Mouse (Mus musculus): ENCODE data around the gene Syt14.

The Syt14 gene

GRCm38 (mm10) chr1:192987203-192987602 is 48.4 kb downstream of the Syt14 start:
- no peak for DNase-seq (ENCODE audit: low spot score)

- DNase-seq (ENCODE audit: low spot score): no peak
Measured at GRCm38 (mm10) chr1:192986481-192986880, 49.1 kb downstream of the Syt14 start.

DNA sequence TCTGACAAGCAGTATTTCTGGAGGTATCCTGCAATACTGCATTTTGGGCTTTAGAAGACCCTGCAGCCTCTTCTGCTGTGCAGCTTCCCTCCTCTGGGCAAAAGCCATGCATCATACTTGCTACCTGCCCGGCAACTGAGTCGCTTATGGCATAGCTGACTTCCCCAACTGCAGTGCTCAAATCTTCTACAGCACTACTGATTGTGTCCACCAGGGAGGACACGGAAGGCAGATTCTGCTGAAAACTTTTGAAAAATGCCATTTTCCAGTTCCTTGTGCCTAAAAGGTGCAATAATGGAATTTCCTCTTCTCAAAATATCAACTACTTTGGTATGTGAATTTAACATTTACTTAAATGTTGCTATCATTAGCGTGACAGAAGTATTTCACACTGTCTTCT is 51.2 kb downstream of the Syt14 start:
- DNase-seq (ENCODE audit: low spot score): no peak

- DNase-seq (ENCODE audit: low spot score): no peak
Measured at GRCm38 (mm10) chr1:192981658-192982057, 53.9 kb downstream of the Syt14 start.

DNA sequence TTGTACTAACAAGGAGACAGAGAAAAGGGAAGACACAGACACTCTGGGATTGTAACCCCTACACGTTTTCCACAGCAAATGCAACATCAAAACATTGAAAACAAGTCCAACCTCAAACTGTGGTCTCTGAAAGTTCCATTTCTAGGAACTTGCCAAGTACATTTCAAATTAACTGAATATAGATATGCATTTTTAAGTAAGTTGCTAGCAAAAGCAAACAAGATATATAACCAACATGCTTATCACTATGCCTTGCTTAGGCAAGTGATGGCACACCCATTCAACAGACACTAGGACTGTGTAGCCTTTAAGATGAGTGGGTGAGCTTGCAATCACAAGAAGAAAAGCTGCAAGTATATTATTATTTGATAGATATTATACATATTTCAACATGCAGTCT is 54.5 kb downstream of the Syt14 start:
- no peak for DNase-seq (ENCODE audit: low spot score)

- no peak for DNase-seq (ENCODE audit: low spot score)
Measured at GRCm38 (mm10) chr1:192962323-192962722, 73.3 kb downstream of the Syt14 start.

- DNase-seq (ENCODE audit: low spot score): peak; percentile 10
Measured at GRCm38 (mm10) chr1:192947839-192948173, 87.8 kb downstream of the Syt14 start.

- DNase-seq (ENCODE audit: low spot score): no peak
Measured at GRCm38 (mm10) chr1:192947170-192947838, 88.3 kb downstream of the Syt14 start.

GRCm38 (mm10) chr1:192939033-192939432 is 96.5 kb downstream of the Syt14 start:
- DNase-seq (ENCODE audit: low spot score): no peak

GRCm38 (mm10) chr1:192937956-192938355 is 97.6 kb downstream of the Syt14 start:
- DNase-seq (ENCODE audit: low spot score): no peak

- no peak for DNase-seq (ENCODE audit: low spot score)
Measured at GRCm38 (mm10) chr1:192931797-192932196, 103.8 kb downstream of the Syt14 start.

DNA sequence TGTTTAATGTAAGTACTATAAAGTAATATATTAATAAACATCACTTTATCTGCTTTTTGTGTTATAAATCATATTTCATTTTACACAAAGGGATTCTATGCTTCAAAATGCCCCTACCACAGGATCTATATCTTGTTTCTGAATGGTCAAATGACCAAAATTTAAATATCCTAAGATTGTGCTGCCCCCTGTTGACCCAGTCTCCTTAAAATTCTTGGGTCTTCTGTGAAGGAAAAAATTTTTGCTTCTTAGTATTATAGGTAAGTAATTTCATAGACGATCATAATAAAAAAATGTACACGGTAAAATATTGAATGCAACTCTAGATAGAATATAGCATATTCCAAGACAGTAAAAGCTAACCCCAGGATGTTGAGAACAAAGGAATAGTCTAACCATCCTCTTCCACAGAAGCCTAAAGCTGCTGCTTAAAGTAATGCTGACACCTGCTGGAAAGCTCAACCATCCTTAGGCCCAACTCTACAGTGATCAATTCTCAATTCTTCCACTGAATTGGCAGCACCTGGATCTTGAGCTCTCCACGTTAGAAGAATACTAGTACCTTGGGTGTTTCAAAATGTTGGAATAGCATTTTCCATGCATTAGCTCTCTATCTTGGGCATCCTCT is 123.4 kb downstream of the Syt14 start:
- DNase-seq (ENCODE audit: low spot score): peak; percentile 52

- no peak for DNase-seq (ENCODE audit: low spot score)
Measured at GRCm38 (mm10) chr1:192901516-192901915, 134.1 kb downstream of the Syt14 start.

- DNase-seq (ENCODE audit: low spot score): no peak
Measured at GRCm38 (mm10) chr1:192900913-192901312, 134.7 kb downstream of the Syt14 start.

GRCm38 (mm10) chr1:192898742-192899141 is 136.8 kb downstream of the Syt14 start:
- no peak for DNase-seq (ENCODE audit: low spot score)

DNA sequence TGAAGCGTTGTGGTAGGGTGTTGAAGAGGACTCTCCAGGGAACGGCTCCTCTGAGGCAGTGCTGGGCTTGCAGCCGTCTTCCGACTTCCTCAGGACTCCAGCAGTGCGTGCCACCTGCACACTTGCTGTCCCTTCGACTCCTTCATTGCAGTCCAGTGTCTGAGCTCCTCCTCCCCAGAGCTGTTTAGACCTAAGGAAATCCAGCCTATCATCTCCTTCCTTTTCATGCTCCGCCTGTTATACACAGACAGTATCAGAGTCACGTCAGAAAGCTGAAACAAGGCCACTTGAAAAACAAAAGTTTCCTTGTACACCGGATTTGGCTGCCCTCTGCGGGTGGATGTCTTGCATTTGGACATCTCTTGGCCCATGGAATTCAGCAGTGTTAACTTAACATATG is 138.4 kb downstream of the Syt14 start:
- no peak for DNase-seq (ENCODE audit: low spot score)

DNA sequence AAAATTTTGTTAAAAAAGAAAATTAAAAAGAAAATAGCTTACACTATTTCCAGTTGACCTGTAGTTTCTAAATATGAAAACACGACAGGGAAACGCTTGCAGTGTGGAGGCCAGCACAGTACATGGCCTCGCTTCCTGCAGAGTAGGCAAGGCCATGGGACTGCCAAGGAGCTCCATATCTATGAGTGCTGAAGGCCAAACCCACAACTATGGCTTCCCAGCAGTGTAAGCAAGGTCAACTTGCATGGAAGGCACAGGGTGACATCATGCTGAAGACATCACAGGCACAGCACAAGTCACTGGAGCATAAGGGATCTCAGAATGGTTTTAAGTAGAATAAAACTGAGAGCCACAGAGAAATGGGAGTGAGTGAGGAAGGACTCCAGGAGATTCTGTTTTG is 139.5 kb downstream of the Syt14 start:
- DNase-seq (ENCODE audit: low spot score): no peak

- no peak for DNase-seq (ENCODE audit: low spot score)
Measured at GRCm38 (mm10) chr1:192890716-192891115, 144.9 kb downstream of the Syt14 start.

GRCm38 (mm10) chr1:192882617-192883295 is 152.8 kb downstream of the Syt14 start:
- DNase-seq (ENCODE audit: low spot score): no peak

DNA sequence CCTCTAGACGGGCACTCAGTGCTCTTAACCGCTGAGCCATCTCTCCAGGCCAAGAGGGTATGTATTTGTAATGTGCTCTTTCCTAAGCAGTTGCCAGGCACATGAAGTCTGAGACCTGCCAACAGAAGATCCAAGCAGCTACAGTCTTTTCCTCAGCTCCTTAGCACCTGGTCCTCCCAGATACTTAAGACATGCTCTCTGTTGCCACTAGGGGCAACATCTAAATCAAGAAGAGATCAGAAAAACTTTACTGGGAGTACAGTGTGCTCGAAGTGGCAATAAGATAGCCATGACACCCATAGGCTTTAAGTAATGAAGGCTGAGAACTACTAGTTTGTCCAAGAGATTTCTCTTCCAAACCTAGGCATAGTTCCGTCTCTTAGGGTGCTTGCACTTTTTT is 155.4 kb downstream of the Syt14 start:
- no peak for DNase-seq (ENCODE audit: low spot score)

GRCm38 (mm10) chr1:192879086-192879580 is 156.4 kb downstream of the Syt14 start:
- no peak for DNase-seq (ENCODE audit: low spot score)

- no peak for DNase-seq (ENCODE audit: low spot score)
Measured at GRCm38 (mm10) chr1:192872841-192873240, 162.7 kb downstream of the Syt14 start.

GRCm38 (mm10) chr1:192869761-192870160 is 165.8 kb downstream of the Syt14 start:
- no peak for DNase-seq (ENCODE audit: low spot score)
